Mouse (Mus musculus) 3134 (cell line): ENCODE results near the gene 2310030G06Rik.

Source experiments
- DNase-seq: peaks from one replicate; pipeline ENCODE4 v3.0.0-alpha.2; 2011; ENCODE audit warnings: low spot score; ENCODE audit not compliant: insufficient read length; ENCODE audit errors: extremely low read depth

The 2310030G06Rik gene

GRCm38 (mm10) chr9:50704907-50705306 is 41.4 kb downstream of the 2310030G06Rik start:
- no peak for DNase-seq

- no peak for DNase-seq
Measured at GRCm38 (mm10) chr9:50700921-50701691, 45.2 kb downstream of the 2310030G06Rik start.

- peak; percentile 66 for DNase-seq
Measured at GRCm38 (mm10) chr9:50698418-50699409, 47.6 kb downstream of the 2310030G06Rik start.

GRCm38 (mm10) chr9:50697706-50698041 is 48.7 kb downstream of the 2310030G06Rik start:
- DNase-seq = peak; percentile 64

- DNase-seq = no peak
Measured at GRCm38 (mm10) chr9:50696851-50697705, 49.3 kb downstream of the 2310030G06Rik start.

- no peak for DNase-seq
Measured at GRCm38 (mm10) chr9:50695153-50695552, 51.2 kb downstream of the 2310030G06Rik start.

- no peak for DNase-seq
Measured at GRCm38 (mm10) chr9:50693631-50694030, 52.7 kb downstream of the 2310030G06Rik start.

- DNase-seq = no peak
Measured at GRCm38 (mm10) chr9:50692626-50693580, 53.4 kb downstream of the 2310030G06Rik start.
